Mouse (Mus musculus) CD8-positive naive resting alpha-beta T cell, adult 2 months (primary cell): ENCODE data around the gene Emp3.

Experiments used
- DNase-seq, 2 experiments: peaks; one replicate each; pipeline ENCODE4 v3.0.0; 2022; ENCODE audit warnings: low read depth in 2 of 2, low spot score in 2 of 2

Gene Emp3

DNA sequence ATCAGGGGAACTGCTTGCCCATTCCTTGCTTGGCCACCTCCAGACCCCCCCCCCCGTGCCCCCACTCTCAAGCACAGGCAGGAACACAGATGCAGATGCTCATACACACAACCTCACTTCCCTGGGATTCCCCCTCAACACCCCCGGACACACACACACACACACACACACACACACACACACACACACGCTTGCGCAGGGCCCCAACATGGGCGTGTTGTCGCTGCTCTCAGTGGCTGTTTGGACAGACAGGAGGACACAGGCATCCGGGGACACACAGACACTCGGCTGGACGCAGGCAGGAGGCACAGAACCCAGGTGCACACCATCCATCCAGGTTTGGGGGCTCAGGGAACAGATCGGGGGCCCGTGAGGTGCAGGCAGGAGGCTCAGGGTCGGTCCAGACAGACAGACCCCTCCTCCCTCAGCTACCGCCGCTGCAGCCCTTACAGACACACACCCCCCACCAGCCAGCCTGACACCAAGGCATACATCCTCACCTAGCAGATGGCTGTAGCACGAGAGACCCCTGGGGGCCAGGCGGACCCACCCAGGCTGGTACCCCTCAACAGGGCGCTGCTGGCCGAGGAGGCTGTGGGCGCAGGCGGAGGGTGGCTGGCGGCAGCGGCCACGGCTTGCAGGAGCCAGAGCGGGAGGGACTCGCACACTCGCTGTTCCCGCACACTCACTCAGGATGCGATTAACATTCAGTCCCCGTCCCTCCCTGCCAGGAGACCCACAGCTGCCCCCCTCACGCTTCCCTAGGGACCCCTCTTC lies 50.7 kb downstream of the Emp3 start:
- DNase-seq: peak in 1 of 2 experiments; percentile 20

DNA sequence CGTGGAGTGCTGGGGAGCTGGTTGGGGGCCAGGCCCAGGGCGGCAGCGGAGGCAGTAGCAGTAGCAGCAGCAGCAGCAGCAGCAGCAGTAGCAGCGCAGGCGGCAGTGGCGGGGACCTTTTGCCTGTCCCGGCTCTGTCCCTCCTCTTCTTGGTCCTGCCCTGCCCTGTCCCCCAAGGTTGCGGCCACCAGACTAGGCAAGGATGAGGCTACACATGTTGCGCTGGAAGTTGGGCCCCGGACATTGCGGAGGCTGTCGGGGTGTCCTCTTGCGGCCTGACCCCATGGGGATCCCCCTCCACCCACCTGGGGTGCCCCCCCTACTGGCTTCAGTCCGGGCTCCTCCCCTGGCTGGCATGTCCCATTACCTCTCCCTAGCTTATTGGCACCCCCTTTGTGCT lies 51.4 kb downstream of the Emp3 start:
- DNase-seq: peak in 1 of 2 experiments; percentile 10

DNA sequence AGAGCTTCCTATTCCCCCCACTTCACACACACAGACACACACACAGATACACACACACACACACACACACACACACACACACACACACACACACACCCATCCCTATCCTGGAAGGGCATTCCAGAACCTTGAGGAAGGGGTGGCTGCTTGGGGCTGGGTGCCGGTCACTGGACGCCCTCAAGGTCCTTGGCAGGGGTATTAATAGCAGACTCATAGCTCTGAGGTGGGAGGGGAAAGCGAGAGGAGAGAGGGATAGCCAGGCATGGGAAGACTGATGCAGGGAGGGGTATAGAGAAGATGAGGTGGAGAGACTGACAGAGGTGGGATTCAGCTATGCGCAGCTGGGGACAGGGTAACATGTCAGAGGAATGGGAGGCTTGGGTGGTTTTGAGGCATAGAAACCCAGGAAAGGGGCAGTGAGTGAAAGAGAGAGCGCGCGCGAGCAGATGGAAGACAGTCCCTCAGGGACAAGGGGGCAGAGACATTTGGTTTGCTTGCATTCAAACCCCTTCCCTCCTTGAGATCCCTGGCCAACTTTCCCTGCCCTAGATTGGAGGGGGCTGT lies 52.0 kb downstream of the Emp3 start:
- DNase-seq: no peak
